Mouse (Mus musculus): ENCODE measurements at regions not wholly inside any gene's neighbourhood (a gene's known extent, or its start where the extent isn't known, plus 50 kb on each side); places are given as distances from the start of the nearest gene placed in this dataset.
A peak's percentile ranks its signal among the peaks of the same experiment; 100 is the strongest.

GRCm38 (mm10) chr2:47689628-47690027 is 1124.3 kb upstream of the Acvr2a start:
- peak; percentile 15 for DNase-seq
